Mouse (Mus musculus): ENCODE measurements around the gene Trpc5.

The Trpc5 gene

DNA sequence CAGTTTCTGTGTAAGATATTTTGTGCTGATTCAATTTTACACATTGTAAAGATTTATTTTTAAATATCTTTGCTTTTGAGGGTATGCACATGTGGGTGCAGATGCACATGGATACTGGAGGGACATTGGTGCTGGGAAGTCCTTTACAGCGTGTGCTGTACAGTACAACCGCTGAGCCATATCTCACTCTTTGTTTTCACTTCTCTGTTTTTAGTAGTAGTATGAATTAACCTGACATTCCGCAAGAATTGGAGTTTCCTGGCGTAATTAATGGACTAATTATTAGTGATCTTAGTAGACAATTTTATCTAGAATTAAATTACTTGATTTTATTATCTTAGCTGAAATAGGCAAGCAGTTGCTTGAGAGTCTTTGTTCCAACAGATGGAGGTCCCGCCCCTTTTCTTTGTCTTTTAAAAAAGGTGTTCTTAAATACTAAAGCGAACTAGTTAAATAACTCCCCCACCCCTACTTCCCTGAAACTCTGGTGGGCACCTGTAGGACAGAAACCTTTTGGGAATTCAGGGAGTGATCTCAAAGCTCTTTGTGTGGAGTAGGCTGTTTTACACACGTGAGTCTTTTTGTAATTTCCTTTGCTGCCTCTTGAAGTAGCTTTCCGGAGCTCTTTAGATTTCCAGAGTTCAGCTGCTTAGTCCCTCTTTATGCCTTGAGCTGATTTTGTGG is 352.5 kb downstream of the Trpc5 start:
- no peak for DNase-seq (ENCODE audit: low read depth)

Measured in induced T-regulatory cell, adult 2 months (primary cell).